Mouse (Mus musculus): ENCODE measurements around the gene Tm6sf1. TPM values are rescaled to one million over a fixed set of nuclear protein-coding genes. Genes with fewer than 3 reads are reported as not detected.
A peak's percentile ranks its signal among the peaks of the same experiment; 100 is the strongest.

Tm6sf1 gene
- polyA plus RNA-seq, 1 experiment from 2014 or later, result 11.3 TPM

GRCm38 (mm10) chr7:81865937-81866336 is 7.1 kb downstream of the Tm6sf1 start:
- no peak overlapping the region for H3K9ac ChIP-seq (ENCODE audit: low read depth, low read length)
- no peaks in the 10 kb centered on the region for H3K27me3 ChIP-seq (ENCODE audit: control insufficient read depth, insufficient read depth, low read length)
- no peak overlapping the region for H3K4me3 ChIP-seq (ENCODE audit: low read depth, low read length)
- no peak for DNase-seq (ENCODE audit: low spot score)
- no peak overlapping the region for H3K4me2 ChIP-seq (replicated peaks; ENCODE audit: low read depth, low read length)
- no peaks in the 10 kb centered on the region for H3K9me3 ChIP-seq (ENCODE audit: control insufficient read depth, low read length)
- no peak for ATAC-seq (ENCODE audit: low FRiP score)
- H3K27ac ChIP-seq (ENCODE audit: low read depth, low read length), result no peak overlapping the region
- no peaks in the 10 kb centered on the region for H3K4me1 ChIP-seq (replicated peaks; ENCODE audit: control insufficient read depth, insufficient read depth, low read length)
- H3K36me3 ChIP-seq (ENCODE audit: control insufficient read depth, insufficient read depth, low read length), result no peaks in the 10 kb centered on the region
- 95% methylated on average over 6 of the region's 6 CpGs for WGBS

- 91% methylated on average over 9 of the region's 9 CpGs for WGBS
- DNase-seq (ENCODE audit: low spot score), result no peak
- Histone ChIP-seq H3K9ac (ENCODE audit: low read depth, low read length) (no peak overlapping the region), H3K9me3 (ENCODE audit: control insufficient read depth, low read length) (no peaks in the 10 kb centered on the region), H3K36me3 (ENCODE audit: control insufficient read depth, insufficient read depth, low read length) (no peaks in the 10 kb centered on the region), H3K4me3 (ENCODE audit: low read depth, low read length) (no peak overlapping the region), H3K27ac (ENCODE audit: low read depth, low read length) (no peak overlapping the region), H3K4me2 (replicated peaks; ENCODE audit: low read depth, low read length) (no peak overlapping the region), H3K27me3 (ENCODE audit: control insufficient read depth, insufficient read depth, low read length) (no peaks in the 10 kb centered on the region), H3K4me1 (replicated peaks; ENCODE audit: control insufficient read depth, insufficient read depth, low read length) (no peaks in the 10 kb centered on the region)
- ATAC-seq (ENCODE audit: low FRiP score), result no peak
These were observed 8.6 kb downstream of the Tm6sf1 start for GRCm38 (mm10) chr7:81867231-81867930.

DNA sequence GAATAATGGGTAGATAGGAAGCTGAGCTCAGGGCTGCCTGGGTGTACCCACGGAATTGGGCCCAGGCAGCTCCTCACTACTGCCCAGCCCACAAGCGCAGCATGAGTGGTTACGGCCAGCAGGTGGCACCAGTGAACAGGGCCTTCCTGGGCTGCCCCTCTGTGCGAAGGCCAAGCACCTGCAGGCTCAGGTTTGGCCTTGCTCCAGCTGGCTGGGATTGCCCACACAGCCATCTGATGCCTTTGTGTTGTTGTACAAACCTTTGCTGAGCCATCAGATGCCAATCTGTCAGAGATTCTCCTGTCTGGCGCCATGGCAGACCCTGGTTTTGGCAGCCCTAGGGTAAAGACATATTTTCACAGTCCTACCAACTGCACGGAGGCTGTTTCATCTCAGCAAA is 9.4 kb downstream of the Tm6sf1 start:
- 25% methylated on average over 6 of the region's 6 CpGs for WGBS
- H3K4me1 ChIP-seq (replicated peaks; ENCODE audit: control insufficient read depth, insufficient read depth, low read length), result no peaks in the 10 kb centered on the region
- peak; percentile 70 for ATAC-seq (ENCODE audit: low FRiP score)

GRCm38 (mm10) chr7:81872493-81873013 is 13.8 kb downstream of the Tm6sf1 start:
- H3K36me3 ChIP-seq (ENCODE audit: control insufficient read depth, insufficient read depth, low read length), result no peaks in the 10 kb centered on the region
- H3K4me1 ChIP-seq (replicated peaks; ENCODE audit: control insufficient read depth, insufficient read depth, low read length), result no peaks in the 10 kb centered on the region
- ATAC-seq (ENCODE audit: low FRiP score) (no peak), DNase-seq (ENCODE audit: low spot score) (no peak)
- no peaks in the 10 kb centered on the region for H3K27me3 ChIP-seq (ENCODE audit: control insufficient read depth, insufficient read depth, low read length)
- WGBS, result 77% methylated on average over 13 of the region's 13 CpGs
- no peak overlapping the region for H3K4me2 ChIP-seq (replicated peaks; ENCODE audit: low read depth, low read length)
- no peak overlapping the region for H3K4me3 ChIP-seq (ENCODE audit: low read depth, low read length)
- H3K9me3 ChIP-seq (ENCODE audit: control insufficient read depth, low read length), result no peaks in the 10 kb centered on the region
- H3K9ac ChIP-seq (ENCODE audit: low read depth, low read length), result no peak overlapping the region
- H3K27ac ChIP-seq (ENCODE audit: low read depth, low read length), result no peak overlapping the region

More for the DNA sequence above, 9.4 kb downstream of the Tm6sf1 start:
- Histone ChIP-seq H3K9ac (ENCODE audit: low read depth, low read length) (no peak overlapping the region), H3K4me2 (replicated peaks; ENCODE audit: low read depth, low read length) (no peak overlapping the region), H3K4me3 (ENCODE audit: low read depth, low read length) (no peak overlapping the region), H3K27me3 (ENCODE audit: control insufficient read depth, insufficient read depth, low read length) (no peaks in the 10 kb centered on the region), H3K9me3 (ENCODE audit: control insufficient read depth, low read length) (no peaks in the 10 kb centered on the region), H3K36me3 (ENCODE audit: control insufficient read depth, insufficient read depth, low read length) (no peaks in the 10 kb centered on the region), H3K27ac (ENCODE audit: low read depth, low read length) (no peak overlapping the region)
- DNase-seq (ENCODE audit: low spot score), result peak; percentile 85

DNA sequence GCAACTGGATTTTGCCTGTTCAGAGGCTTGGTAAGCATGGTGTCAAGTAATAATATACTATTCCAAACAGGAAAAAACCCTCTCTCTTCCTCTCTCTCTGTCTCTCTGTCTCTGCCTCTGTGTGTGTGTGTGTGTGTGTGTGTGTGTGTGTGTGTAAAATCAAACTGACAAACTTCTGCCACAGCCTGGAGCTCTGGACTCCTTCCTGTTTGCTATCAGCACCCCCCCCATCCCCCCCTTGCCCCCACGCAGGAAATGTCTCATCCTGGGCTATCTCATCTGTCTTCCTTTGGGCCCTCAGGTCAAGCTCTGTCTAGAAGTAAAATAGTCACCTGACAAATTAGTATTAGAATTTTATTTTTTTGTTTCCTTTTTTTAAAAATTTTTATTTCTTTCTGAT is 15.0 kb downstream of the Tm6sf1 start:
- DNase-seq (ENCODE audit: low spot score) (no peak), ATAC-seq (ENCODE audit: low FRiP score) (no peak)
- Histone ChIP-seq H3K27me3 (ENCODE audit: control insufficient read depth, insufficient read depth, low read length) (no peaks in the 10 kb centered on the region), H3K4me1 (replicated peaks; ENCODE audit: control insufficient read depth, insufficient read depth, low read length) (no peaks in the 10 kb centered on the region), H3K9me3 (ENCODE audit: control insufficient read depth, low read length) (no peaks in the 10 kb centered on the region), H3K36me3 (ENCODE audit: control insufficient read depth, insufficient read depth, low read length) (no peaks in the 10 kb centered on the region), H3K27ac (ENCODE audit: low read depth, low read length) (no peak overlapping the region), H3K4me3 (ENCODE audit: low read depth, low read length) (no peak overlapping the region), H3K4me2 (replicated peaks; ENCODE audit: low read depth, low read length) (no peak overlapping the region), H3K9ac (ENCODE audit: low read depth, low read length) (no peak overlapping the region)
- 57% methylated on average over 1 of the region's 1 CpGs for WGBS

DNA sequence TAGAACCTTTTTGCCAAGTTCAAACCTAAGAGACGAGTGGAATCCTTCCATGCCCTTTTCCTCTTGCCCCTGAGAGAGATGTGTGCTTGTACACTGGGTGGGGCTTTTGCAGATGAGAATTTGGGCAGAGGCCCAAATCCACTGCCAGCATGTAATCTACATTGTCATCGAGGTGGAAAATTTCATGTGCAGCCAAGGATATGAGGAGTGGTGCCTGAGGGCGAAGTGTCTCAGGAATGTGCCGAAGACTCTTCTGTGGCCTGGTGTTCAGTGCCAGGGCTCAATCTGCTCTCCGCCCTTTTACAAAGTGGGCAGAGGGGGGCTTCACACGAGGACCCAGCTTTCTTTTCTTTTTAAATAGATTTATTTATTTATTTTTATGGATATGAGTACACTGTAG is 15.8 kb downstream of the Tm6sf1 start:
- no peak for DNase-seq (ENCODE audit: low spot score)
- WGBS, result 85% methylated on average over 6 of the region's 6 CpGs

GRCm38 (mm10) chr7:81875372-81875771 is 16.6 kb downstream of the Tm6sf1 start:
- H3K4me2 ChIP-seq (replicated peaks; ENCODE audit: low read depth, low read length), result no peak overlapping the region
- H3K36me3 ChIP-seq (ENCODE audit: control insufficient read depth, insufficient read depth, low read length), result no peaks in the 10 kb centered on the region
- H3K27ac ChIP-seq (ENCODE audit: low read depth, low read length), result no peak overlapping the region
- H3K27me3 ChIP-seq (ENCODE audit: control insufficient read depth, insufficient read depth, low read length), result no peaks in the 10 kb centered on the region
- H3K4me1 ChIP-seq (replicated peaks; ENCODE audit: control insufficient read depth, insufficient read depth, low read length), result no peaks in the 10 kb centered on the region
- no peak overlapping the region for H3K9ac ChIP-seq (ENCODE audit: low read depth, low read length)
- no peak for ATAC-seq (ENCODE audit: low FRiP score)
- H3K9me3 ChIP-seq (ENCODE audit: control insufficient read depth, low read length), result no peaks in the 10 kb centered on the region
- WGBS, result 96% methylated on average over 9 of the region's 9 CpGs
- no peak for DNase-seq (ENCODE audit: low spot score)
- no peak overlapping the region for H3K4me3 ChIP-seq (ENCODE audit: low read depth, low read length)

More for the DNA sequence above, 15.8 kb downstream of the Tm6sf1 start:
- Histone ChIP-seq H3K9me3 (ENCODE audit: control insufficient read depth, low read length) (no peaks in the 10 kb centered on the region), H3K27me3 (ENCODE audit: control insufficient read depth, insufficient read depth, low read length) (no peaks in the 10 kb centered on the region), H3K4me1 (replicated peaks; ENCODE audit: control insufficient read depth, insufficient read depth, low read length) (no peaks in the 10 kb centered on the region), H3K9ac (ENCODE audit: low read depth, low read length) (no peak overlapping the region), H3K4me2 (replicated peaks; ENCODE audit: low read depth, low read length) (no peak overlapping the region), H3K27ac (ENCODE audit: low read depth, low read length) (no peak overlapping the region), H3K36me3 (ENCODE audit: control insufficient read depth, insufficient read depth, low read length) (no peaks in the 10 kb centered on the region), H3K4me3 (ENCODE audit: low read depth, low read length) (no peak overlapping the region)
- ATAC-seq (ENCODE audit: low FRiP score), result no peak

DNA sequence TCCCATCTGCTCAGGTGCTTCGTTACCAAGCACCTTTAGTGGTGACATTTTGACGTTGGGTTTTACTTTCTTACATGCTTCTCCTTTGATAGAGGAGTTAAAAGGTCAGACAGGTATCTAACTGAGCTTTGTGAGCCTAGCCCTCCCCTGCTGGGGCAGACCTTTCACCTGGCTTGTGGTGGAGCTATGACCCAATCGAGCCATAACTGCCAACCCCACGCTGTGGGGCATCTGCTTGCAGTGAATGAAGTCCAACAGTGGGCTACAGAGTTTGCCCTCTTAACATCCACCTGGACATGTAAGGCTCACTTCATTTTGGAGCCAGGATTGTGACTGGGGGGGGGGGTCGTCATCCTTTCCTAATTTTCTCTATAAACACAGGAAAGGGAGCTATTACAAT is 21.5 kb downstream of the Tm6sf1 start:
- no peak overlapping the region for H3K4me2 ChIP-seq (replicated peaks; ENCODE audit: low read depth, low read length)
- H3K9ac ChIP-seq (ENCODE audit: low read depth, low read length), result no peak overlapping the region
- 86% methylated on average over 5 of the region's 5 CpGs for WGBS
- H3K4me1 ChIP-seq (replicated peaks; ENCODE audit: control insufficient read depth, insufficient read depth, low read length), result no peaks in the 10 kb centered on the region
- ATAC-seq (ENCODE audit: low FRiP score) (no peak), DNase-seq (ENCODE audit: low spot score) (no peak)
- no peaks in the 10 kb centered on the region for H3K27me3 ChIP-seq (ENCODE audit: control insufficient read depth, insufficient read depth, low read length)
- H3K4me3 ChIP-seq (ENCODE audit: low read depth, low read length), result no peak overlapping the region
- H3K27ac ChIP-seq (ENCODE audit: low read depth, low read length), result no peak overlapping the region
- H3K36me3 ChIP-seq (ENCODE audit: control insufficient read depth, insufficient read depth, low read length), result no peaks in the 10 kb centered on the region
- no peaks in the 10 kb centered on the region for H3K9me3 ChIP-seq (ENCODE audit: control insufficient read depth, low read length)

DNA sequence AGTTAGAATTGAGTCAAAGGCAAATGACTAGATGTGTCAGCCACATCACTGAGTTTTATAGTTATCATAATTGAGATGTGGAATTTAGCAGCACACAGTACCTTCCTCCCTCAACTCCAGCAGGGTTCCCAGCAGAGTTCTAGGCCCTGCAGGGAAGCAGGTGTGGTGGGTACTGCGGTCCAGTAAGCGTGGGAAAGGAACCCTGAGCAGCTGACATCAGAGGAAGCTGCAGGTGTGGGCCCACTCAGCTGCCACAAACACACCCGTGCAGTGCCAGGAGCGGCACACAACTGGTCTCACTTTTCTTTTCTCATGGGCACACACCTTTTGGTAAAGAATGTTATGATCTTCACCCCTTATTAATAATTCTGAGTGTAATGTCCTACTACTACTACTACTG is 22.0 kb downstream of the Tm6sf1 start:
- H3K9ac ChIP-seq (ENCODE audit: low read depth, low read length), result no peak overlapping the region
- no peak overlapping the region for H3K4me3 ChIP-seq (ENCODE audit: low read depth, low read length)
- no peaks in the 10 kb centered on the region for H3K9me3 ChIP-seq (ENCODE audit: control insufficient read depth, low read length)
- H3K36me3 ChIP-seq (ENCODE audit: control insufficient read depth, insufficient read depth, low read length), result no peaks in the 10 kb centered on the region
- H3K4me2 ChIP-seq (replicated peaks; ENCODE audit: low read depth, low read length), result no peak overlapping the region
- DNase-seq (ENCODE audit: low spot score) (no peak), ATAC-seq (ENCODE audit: low FRiP score) (no peak)
- 90% methylated on average over 4 of the region's 4 CpGs for WGBS
- no peak overlapping the region for H3K27ac ChIP-seq (ENCODE audit: low read depth, low read length)
- H3K27me3 ChIP-seq (ENCODE audit: control insufficient read depth, insufficient read depth, low read length), result no peaks in the 10 kb centered on the region
- no peaks in the 10 kb centered on the region for H3K4me1 ChIP-seq (replicated peaks; ENCODE audit: control insufficient read depth, insufficient read depth, low read length)

Data from hindbrain, embryonic 11.5 days (tissue).